Mouse (Mus musculus) lung, embryonic 16.5 days (tissue): Measurements from ENCODE around the gene Hist2h3c2. TPM values are rescaled to one million over a fixed set of nuclear protein-coding genes. Genes with fewer than 3 reads are reported as not detected.
"Not testable (repeated sequence)": the region's sequence is repeated elsewhere in the genome, so short reads cannot be mapped to it uniquely, and the experiment has no call there.

ENCODE experiments used
- ATAC-seq: fragments of 200-750 bp; cut with Nextera tagmentation; 2 replicates; pipeline ENCODE4 v1.8.0; 2017; ENCODE audit warnings: low read depth, mild to moderate bottlenecking, moderate library complexity
- H3K27ac ChIP-seq: fragments of 300-500 bp; sonication (generic); 2 replicates; pipeline ENCODE4 v1.5.1; 2014; ENCODE audit warnings: mild to moderate bottlenecking, control low read depth, low read length
- H3K27me3 ChIP-seq: fragments of 300-500 bp; sonication (generic); 2 replicates; pipeline ENCODE4 v1.6.1; 2014; ENCODE audit warnings: low read depth, low read length, mixed read lengths; ENCODE audit not compliant: control insufficient read depth, insufficient read depth
- H3K36me3 ChIP-seq: fragments of 300-500 bp; sonication (generic); 2 replicates; pipeline ENCODE4 v1.6.1; 2014; ENCODE audit warnings: low read length; ENCODE audit not compliant: control insufficient read depth, insufficient read depth
- H3K4me1 ChIP-seq: fragments of 300-500 bp; sonication (generic); replicated peaks from 2 replicates; pipeline ENCODE4 v1.6.1; 2014; ENCODE audit warnings: low read length, mixed read lengths; ENCODE audit not compliant: control insufficient read depth, insufficient read depth
- H3K4me2 ChIP-seq: fragments of 300-500 bp; sonication (generic); 2 replicates; pipeline ENCODE4 v1.6.1; 2014; ENCODE audit warnings: low read depth, low read length, control low read depth
- H3K4me3 ChIP-seq: fragments of 300-500 bp; sonication (generic); 2 replicates; pipeline ENCODE4 v1.5.1; 2014; ENCODE audit warnings: mild to moderate bottlenecking, low read length, control low read depth
- H3K9ac ChIP-seq: fragments of 300-500 bp; sonication (generic); 2 replicates; pipeline ENCODE4 v1.6.1; 2014; ENCODE audit warnings: low read length, control low read depth
- H3K9me3 ChIP-seq: fragments of 300-500 bp; sonication (generic); 2 replicates; pipeline ENCODE4 v1.6.1; 2016; ENCODE audit warnings: low read length; ENCODE audit not compliant: control insufficient read depth
- WGBS: fragments of 180-500 bp; shearing (Covaris S2); extraction: QIAGEN DNeasy Blood & Tissue Kit; methylation state at CpG from one replicate; pipeline ENCODE4 v1.1.7; 2014; 5-methylcytosine and 5-hydroxymethylcytosine counted together
- polyA plus RNA-seq: library from polyadenylated mRNA; unstranded; fragments of >200 nt; fragmentation: Nextera tagmentation; extraction: Ambion mirVana; gene quantifications from 2 replicates; pipeline ENCODE4 v1.2.1, GENCODE M21; 2015

Hist2h3c2 gene
- polyA plus RNA-seq, 1 experiment from 2014 or later, result 3.6 TPM

DNA sequence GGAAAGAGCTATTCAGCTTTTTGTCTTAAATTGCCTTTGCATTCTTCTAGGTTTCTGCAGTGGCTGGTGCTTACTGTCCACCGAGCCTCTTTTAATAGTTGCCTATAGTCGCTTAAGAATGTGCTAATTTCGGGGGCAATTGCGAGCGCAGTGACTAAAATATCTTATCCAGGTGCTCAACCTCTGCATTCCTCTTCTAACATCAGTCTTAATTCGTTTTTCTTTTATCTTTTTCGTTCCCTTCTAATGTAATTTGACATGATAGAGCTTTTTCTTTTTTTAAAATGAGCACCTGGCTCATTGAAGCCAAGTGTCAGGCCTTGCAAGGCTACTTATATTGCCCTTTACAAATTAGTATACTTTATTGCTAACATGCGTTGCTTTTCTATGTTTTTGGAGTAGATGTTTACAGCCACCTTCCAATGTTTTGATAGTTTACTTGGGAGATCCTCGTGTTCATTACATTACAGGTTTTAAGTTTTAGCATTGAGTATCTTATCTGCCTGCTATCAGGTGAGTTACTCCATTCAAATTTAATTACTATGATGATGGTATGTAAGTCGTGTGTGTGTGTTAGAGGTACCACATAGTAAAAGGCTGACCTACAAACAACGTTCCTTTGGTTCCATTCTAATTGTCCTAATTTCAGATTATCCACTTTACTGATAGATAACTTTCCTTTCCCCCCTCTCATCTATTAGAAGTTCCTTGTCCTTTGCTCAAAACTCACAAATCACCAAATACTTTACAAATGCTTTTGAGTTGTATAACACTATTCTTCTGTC lies 8.6 kb upstream of the Hist2h3c2 start:
- Histone ChIP-seq H3K4me2 (peak overlapping the region; percentile 46), H3K9ac (peak overlapping the region; percentile 68), H3K36me3 (no peaks in the 10 kb centered on the region), H3K4me1 (peaks cover 19% of the 10 kb centered on the region), H3K9me3 (no peaks in the 10 kb centered on the region), H3K4me3 (peak overlapping the region; percentile 53), H3K27me3 (no peaks in the 10 kb centered on the region; the same call in 1 of the 2 replicates), H3K27ac (peak overlapping the region; percentile 29; the same call in 1 of the 2 replicates)
- ATAC-seq, result no peak
- WGBS, result 3% methylated on average over 11 of the region's 11 CpGs

DNA sequence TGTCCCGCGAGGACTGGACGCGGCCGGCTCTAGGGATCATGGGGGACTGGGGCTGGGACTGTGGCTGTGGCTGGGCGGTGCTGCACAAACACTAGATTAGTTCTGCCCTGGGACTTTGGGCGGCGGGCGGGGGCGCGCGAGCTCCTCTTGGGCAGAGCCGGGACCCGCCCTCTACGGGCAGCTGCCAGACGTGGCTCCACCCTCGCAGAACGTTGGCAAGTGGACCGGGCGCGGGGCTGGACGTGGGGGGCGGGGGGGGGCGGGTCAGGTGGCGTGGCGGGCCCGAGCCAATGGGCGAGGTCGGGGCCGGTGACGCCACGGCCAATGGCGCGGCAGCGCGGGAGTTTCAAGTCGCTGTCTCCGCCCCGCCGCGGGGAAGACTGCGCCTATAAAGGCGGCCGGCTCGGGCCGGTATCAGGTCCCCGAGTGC lies 7.5 kb upstream of the Hist2h3c2 start, which contains the start of gene Hist2h3c1:
TSS of gene Hist2h3c1 (plus strand) at position 259 of the 430 bp plus-strand sequence.
- H3K4me1 ChIP-seq, result peaks cover 19% of the 10 kb centered on the region
- not testable (repeated sequence) for H3K27me3 ChIP-seq, H3K36me3 ChIP-seq, H3K9me3 ChIP-seq
- ATAC-seq, result peak; percentile 92
- peak within 1 kb of the TSS; percentile 53 for H3K4me3 ChIP-seq
- peak within 1 kb of the TSS; percentile 68 for H3K9ac ChIP-seq
- peak within 1 kb of the TSS; percentile 46 for H3K4me2 ChIP-seq
- H3K27ac ChIP-seq, result peak within 1 kb of the TSS; percentile 68; the same call in 1 of the 2 replicates
- no CpG with 5 or more reads among the region's 47 CpGs for WGBS

DNA sequence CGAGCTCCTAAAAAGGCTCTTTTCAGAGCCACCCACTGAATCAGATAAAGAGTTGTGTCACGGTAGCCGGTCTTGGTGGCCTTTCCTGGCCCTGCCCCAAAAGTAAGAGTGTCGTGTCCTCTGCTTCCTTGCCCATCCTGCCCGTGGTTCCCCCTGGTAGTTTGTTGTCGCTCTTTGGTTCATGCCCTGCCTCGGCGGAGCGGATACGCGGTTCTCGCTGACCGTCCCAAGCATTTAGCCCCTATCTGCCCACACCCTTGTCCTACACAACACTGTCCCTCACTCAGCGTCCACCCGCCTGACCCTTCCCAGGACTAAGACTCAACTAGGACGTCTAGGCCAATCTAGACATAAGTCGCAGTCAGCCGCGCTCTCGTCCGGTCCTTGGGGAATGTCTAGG lies 7.1 kb upstream of the Hist2h3c2 start:
- Histone ChIP-seq H3K4me3 (peak overlapping the region; percentile 37), H3K4me2 (peak overlapping the region; percentile 22; the same call in 1 of the 2 replicates), H3K9ac (peak overlapping the region; percentile 50)

DNA sequence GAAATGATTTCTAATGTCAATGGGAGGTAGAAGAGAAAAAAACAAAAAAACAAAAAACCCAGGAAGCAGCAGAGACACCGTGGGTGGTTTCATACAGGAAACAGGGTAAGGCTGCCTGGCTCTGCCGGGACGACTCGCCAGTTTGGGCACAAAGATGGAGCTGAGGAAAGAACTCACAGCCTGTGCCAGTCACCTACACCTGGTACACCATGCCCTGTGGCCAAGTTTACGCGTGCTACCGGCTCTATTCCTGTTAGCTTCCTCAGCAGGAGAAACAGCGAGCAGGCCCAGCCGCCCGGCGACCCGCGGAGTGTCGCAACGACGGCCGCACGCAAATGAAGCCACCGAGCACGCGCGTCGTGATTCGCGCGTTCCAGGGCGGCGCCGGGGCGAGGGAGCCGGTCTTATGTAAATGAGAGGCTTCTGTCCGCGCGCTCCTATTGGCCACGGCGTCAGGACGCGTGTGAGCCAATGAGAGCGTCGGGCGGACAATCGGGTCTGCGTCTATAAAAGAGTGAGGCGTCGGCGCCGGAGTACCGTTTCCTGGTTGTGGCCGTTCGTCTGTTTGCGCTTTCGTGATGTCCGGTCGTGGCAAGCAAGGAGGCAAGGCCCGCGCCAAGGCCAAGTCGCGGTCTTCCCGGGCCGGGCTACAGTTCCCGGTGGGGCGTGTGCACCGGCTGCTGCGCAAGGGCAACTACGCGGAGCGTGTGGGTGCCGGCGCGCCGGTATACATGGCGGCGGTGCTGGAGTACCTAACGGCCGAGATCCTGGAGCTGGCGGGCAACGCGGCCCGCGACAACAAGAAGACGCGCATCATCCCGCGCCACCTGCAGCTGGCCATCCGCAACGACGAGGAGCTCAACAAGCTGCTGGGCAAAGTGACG lies 6.3 kb upstream of the Hist2h3c2 start, which contains the start of gene Hist2h2aa1:
TSS of gene Hist2h2aa1 (plus strand) at position 495 of the 884 bp plus-strand sequence.
- Histone ChIP-seq H3K4me3 (peak within 1 kb of the TSS; percentile 58), H3K4me2 (peak within 1 kb of the TSS; percentile 67), H3K9ac (peak within 1 kb of the TSS; percentile 87), H3K4me1 (peaks cover 26% of the 10 kb centered on the region), H3K27ac (peak within 1 kb of the TSS; percentile 99)
- H3K9me3 ChIP-seq, H3K36me3 ChIP-seq, H3K27me3 ChIP-seq: not testable (repeated sequence)
- ATAC-seq, result peak; percentile 87
- under 1% methylated on average over 33 of the region's 88 CpGs for WGBS

More for the DNA sequence above, 7.1 kb upstream of the Hist2h3c2 start:
- not testable (repeated sequence) for H3K36me3 ChIP-seq, H3K27me3 ChIP-seq, H3K9me3 ChIP-seq, ATAC-seq
- H3K27ac ChIP-seq, result peak overlapping the region; percentile 68; the same call in 1 of the 2 replicates
- WGBS, result 0% methylated on average over 9 of the region's 21 CpGs
- peaks cover 22% of the 10 kb centered on the region for H3K4me1 ChIP-seq

DNA sequence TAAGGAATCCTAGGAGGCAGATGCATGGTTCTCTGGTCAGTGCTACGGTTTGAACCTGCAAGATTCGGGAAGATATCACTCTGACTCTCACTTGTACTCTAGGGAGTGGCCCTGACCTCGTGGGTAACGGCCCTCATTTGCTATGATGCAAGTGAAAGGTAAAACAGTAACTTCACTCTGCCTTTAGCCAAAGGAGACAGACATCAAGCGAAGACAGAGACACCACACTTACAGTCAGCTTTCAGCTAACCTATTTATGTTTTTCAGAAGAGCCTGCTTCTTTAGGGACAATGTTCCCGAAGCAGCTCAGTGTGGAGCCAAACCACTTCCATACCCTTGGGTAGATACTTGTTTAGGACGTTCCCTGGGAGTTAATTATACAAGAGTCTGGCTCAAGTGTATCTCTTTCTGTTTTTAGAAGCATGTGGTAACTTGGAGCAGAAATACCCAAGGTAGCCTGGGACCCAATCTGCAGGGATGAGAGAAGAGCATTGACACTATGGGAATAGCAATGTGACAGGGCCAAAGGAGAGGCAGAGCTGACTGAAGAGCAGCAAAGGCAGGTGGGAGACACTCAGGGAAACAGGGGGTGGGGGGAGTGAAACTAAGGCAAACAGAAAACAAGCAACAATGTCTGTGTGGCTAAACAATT lies 5.1 kb upstream of the Hist2h3c2 start:
- H3K9me3 ChIP-seq, result no peaks in the 10 kb centered on the region
- H3K9ac ChIP-seq, result peak overlapping the region; percentile 87
- H3K4me3 ChIP-seq, result peak overlapping the region; percentile 58
- WGBS, result 77% methylated on average over 7 of the region's 7 CpGs
- H3K4me1 ChIP-seq, result peaks cover 26% of the 10 kb centered on the region
- H3K27me3 ChIP-seq, result no peaks in the 10 kb centered on the region
- no peaks in the 10 kb centered on the region for H3K36me3 ChIP-seq
- no peak for ATAC-seq
- peak overlapping the region; percentile 99 for H3K27ac ChIP-seq
- H3K4me2 ChIP-seq, result peak overlapping the region; percentile 67

DNA sequence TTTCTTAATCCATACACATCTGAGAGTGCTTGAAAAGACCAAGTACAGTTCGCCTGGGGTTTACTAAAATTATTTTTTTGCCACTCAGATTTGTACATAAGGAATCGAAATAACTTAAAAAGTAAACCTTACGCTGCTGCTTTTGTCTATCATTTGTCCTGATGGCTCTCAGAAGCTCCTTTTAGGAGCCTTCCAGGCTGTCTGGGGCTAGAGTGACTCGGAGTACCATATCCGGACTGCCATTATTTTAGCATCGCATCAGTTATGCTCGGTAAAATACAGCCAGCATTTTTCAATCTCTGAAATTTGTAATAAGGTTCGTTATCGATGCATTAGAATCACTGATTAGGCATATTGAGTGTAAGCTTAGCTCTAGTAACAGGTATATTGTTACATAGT lies 1.9 kb upstream of the Hist2h3c2 start:
- H3K27me3 ChIP-seq, result no peaks in the 10 kb centered on the region
- H3K9me3 ChIP-seq, result no peaks in the 10 kb centered on the region
- peak overlapping the region; percentile 60 for H3K9ac ChIP-seq
- ATAC-seq, result no peak
- 70% methylated on average over 9 of the region's 9 CpGs for WGBS
- peak overlapping the region; percentile 43 for H3K4me2 ChIP-seq
- H3K4me3 ChIP-seq, result peak overlapping the region; percentile 13; the same call in 1 of the 2 replicates
- no peaks in the 10 kb centered on the region for H3K36me3 ChIP-seq
- peaks cover 30% of the 10 kb centered on the region for H3K4me1 ChIP-seq
- H3K27ac ChIP-seq, result peak overlapping the region; percentile 88

DNA sequence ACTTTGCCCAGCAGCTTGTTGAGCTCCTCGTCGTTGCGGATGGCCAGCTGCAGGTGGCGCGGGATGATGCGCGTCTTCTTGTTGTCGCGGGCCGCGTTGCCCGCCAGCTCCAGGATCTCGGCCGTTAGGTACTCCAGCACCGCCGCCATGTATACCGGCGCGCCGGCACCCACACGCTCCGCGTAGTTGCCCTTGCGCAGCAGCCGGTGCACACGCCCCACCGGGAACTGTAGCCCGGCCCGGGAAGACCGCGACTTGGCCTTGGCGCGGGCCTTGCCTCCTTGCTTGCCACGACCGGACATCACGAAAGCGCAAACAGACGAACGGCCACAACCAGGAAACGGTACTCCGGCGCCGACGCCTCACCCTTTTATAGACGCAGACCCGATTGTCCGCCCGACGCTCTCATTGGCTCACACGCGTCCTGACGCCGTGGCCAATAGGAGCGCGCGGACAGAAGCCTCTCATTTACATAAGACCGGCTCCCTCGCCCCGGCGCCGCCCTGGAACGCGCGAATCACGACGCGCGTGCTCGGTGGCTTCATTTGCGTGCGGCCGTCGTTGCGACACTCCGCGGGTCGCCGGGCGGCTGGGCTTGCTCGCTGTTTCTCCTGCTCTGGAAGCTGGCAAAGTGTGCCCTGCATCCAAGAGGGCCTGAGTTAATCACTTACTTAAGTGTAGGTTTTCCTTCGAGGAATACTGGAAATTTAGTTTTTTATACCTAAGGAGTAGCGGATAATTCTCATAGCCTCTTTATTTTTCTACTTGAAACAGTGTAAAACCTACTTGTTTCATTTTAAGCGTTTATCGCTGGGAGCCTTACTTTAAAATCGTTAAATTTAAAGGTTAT lies 1.2 kb upstream of the Hist2h3c2 start, which contains the start of gene Hist2h2aa2:
TSS of gene Hist2h2aa2 (minus strand) at position 328 of the 850 bp plus-strand sequence.
- H3K4me2 ChIP-seq, result peak within 1 kb of the TSS; percentile 46
- H3K27ac ChIP-seq, result peak within 1 kb of the TSS; percentile 88
- H3K4me3 ChIP-seq, result peak within 1 kb of the TSS; percentile 41
- H3K36me3 ChIP-seq, H3K9me3 ChIP-seq, H3K27me3 ChIP-seq: not testable (repeated sequence)
- ATAC-seq, result peak; percentile 85
- H3K4me1 ChIP-seq, result peaks cover 30% of the 10 kb centered on the region
- WGBS, result 3% methylated on average over 24 of the region's 85 CpGs
- peak within 1 kb of the TSS; percentile 60 for H3K9ac ChIP-seq

DNA sequence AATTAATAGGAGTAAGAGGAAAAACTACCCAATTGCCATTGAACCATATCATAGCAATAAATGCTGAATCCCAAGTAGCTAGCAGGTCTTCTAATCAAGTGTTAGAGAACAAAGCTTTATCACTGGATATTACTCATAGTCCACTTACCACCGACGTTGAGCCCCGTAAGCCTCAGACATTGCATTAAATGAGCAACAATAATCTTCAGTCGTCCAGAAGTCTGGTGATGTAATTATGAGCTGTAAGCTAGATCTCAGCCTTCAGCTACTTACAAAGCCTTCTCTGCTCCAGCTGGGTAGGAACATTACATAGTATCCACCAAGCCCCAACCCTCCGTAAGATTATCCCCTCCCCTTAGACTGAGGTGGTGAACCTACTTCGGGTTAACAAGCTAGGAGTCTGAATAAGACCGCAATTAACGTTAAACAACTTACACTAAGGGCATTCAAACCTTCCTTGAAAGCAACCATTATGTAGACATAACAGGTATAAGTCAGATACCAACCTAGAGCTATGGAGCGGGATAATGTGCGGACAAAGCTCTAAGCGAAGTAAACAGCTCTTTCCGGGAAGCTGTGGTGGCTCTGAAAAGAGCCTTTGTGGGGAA lies 919 bp downstream of the Hist2h3c2 start:
- H3K9me3 ChIP-seq, result no peaks in the 10 kb centered on the region
- peaks cover 23% of the 10 kb centered on the region for H3K4me1 ChIP-seq
- no peak for ATAC-seq
- no peaks in the 10 kb centered on the region for H3K36me3 ChIP-seq
- peak overlapping the region; percentile 62 for H3K4me3 ChIP-seq
- H3K27ac ChIP-seq, result peak overlapping the region; percentile 84
- peak overlapping the region; percentile 68 for H3K4me2 ChIP-seq
- WGBS, result under 1% methylated on average over 12 of the region's 12 CpGs
- H3K27me3 ChIP-seq, result no peaks in the 10 kb centered on the region
- H3K9ac ChIP-seq, result peak overlapping the region; percentile 75
